Mouse (Mus musculus): ENCODE results near the gene Gss. TPM values are rescaled to one million over a fixed set of nuclear protein-coding genes. Genes with fewer than 3 reads are reported as not detected.

Gss gene
- polyA plus RNA-seq, 1 experiment from 2014 or later, result 15.0 TPM

DNA sequence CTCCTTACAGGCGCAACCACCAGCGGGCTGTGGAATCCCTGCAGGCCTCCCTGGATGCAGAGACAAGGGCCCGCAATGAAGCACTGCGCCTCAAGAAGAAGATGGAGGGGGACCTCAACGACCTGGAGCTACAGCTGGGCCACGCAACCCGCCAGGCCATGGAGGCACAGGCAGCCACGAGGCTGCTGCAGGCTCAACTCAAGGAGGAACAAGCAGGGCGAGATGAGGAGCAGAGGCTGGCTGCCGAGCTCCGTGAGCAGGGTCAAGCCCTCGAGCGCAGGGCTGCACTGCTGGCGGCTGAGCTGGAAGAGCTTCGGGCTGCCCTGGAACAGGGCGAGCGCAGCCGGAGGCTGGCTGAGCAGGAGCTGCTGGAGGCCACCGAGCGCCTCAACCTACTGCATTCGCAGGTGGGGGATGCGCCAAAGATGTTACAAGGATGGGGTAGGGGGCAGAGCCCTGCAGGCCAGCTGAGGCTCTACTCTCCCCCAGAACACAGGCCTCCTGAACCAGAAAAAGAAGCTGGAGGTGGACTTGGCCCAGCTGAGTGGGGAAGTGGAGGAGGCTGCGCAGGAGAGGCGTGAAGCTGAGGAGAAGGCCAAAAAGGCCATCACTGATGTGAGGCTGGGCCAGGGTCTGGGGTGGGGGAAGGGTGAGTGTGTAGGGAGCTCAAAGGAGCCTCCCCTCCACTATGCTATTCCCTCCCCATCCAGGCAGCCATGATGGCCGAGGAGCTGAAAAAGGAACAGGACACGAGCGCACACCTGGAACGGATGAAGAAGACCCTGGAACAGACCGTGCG lies 39.7 kb upstream of the Gss start:
- no peak overlapping the region for H3K27ac ChIP-seq (ENCODE audit: low read length)
- no peaks in the 10 kb centered on the region for H3K9me3 ChIP-seq (ENCODE audit: control insufficient read depth, low read length)
- no peak overlapping the region for H3K4me3 ChIP-seq (replicated peaks; ENCODE audit: low read length)
- H3K9ac ChIP-seq (replicated peaks; ENCODE audit: low read depth, low read length), result no peak overlapping the region
- WGBS, result 71% methylated on average over 30 of the region's 30 CpGs
- ATAC-seq, result no peak
- peaks cover 30% of the 10 kb centered on the region for H3K36me3 ChIP-seq (ENCODE audit: control insufficient read depth, insufficient read depth)
- no peak overlapping the region for H3K4me2 ChIP-seq (ENCODE audit: low read length)
- peaks cover 14% of the 10 kb centered on the region for H3K4me1 ChIP-seq (replicated peaks; ENCODE audit: control insufficient read depth, insufficient read depth, low read length)
- peaks cover 42% of the 10 kb centered on the region for H3K27me3 ChIP-seq (replicated peaks; ENCODE audit: control insufficient read depth, insufficient read depth, low read length)

DNA sequence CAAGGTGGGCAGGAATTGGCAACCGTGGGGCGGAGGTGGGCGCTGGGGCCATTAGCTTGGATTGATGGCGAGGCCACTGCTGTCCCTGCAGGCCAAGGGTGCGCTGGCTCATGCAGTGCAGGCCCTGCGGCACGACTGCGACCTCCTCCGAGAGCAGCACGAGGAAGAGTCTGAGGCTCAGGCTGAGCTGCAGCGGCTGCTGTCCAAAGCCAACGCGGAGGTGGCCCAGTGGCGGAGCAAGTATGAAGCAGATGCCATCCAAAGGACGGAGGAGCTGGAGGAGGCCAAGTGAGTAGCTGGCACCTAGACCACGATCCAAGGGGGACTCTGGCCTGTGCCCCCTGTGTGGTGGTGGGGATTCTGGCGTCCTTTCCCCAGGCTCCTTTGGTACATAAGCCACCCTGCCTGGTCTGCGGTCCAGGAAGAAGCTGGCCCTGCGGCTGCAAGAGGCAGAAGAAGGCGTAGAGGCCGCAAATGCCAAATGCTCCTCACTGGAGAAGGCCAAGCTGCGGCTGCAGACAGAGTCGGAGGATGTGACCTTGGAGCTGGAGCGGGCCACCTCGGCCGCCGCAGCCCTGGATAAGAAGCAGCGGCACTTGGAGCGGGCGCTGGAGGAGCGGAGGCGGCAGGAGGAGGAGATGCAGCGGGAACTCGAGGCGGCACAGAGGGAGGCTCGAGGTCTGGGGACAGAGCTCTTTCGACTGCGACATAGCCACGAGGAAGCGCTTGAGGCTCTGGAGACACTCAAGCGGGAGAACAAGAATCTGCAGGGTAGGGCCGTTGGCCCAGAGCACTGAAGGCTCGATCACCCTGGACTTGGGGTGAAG lies 38.2 kb upstream of the Gss start:
- Histone ChIP-seq H3K36me3 (ENCODE audit: control insufficient read depth, insufficient read depth) (peaks cover 27% of the 10 kb centered on the region), H3K4me2 (ENCODE audit: low read length) (no peak overlapping the region), H3K27ac (ENCODE audit: low read length) (no peak overlapping the region), H3K9me3 (ENCODE audit: control insufficient read depth, low read length) (no peaks in the 10 kb centered on the region), H3K4me3 (replicated peaks; ENCODE audit: low read length) (no peak overlapping the region), H3K4me1 (replicated peaks; ENCODE audit: control insufficient read depth, insufficient read depth, low read length) (peaks cover 14% of the 10 kb centered on the region), H3K9ac (replicated peaks; ENCODE audit: low read depth, low read length) (no peak overlapping the region), H3K27me3 (replicated peaks; ENCODE audit: control insufficient read depth, insufficient read depth, low read length) (peaks cover 42% of the 10 kb centered on the region)
- WGBS, result 29% methylated on average over 43 of the region's 43 CpGs
- no peak for ATAC-seq

GRCm38 (mm10) chr2:155630153-155630552 lies 37.5 kb upstream of the Gss start:
- Histone ChIP-seq H3K27me3 (replicated peaks; ENCODE audit: control insufficient read depth, insufficient read depth, low read length) (peaks cover 42% of the 10 kb centered on the region), H3K27ac (ENCODE audit: low read length) (no peak overlapping the region), H3K9me3 (ENCODE audit: control insufficient read depth, low read length) (no peaks in the 10 kb centered on the region), H3K4me1 (replicated peaks; ENCODE audit: control insufficient read depth, insufficient read depth, low read length) (peaks cover 14% of the 10 kb centered on the region), H3K36me3 (ENCODE audit: control insufficient read depth, insufficient read depth) (peaks cover 23% of the 10 kb centered on the region), H3K9ac (replicated peaks; ENCODE audit: low read depth, low read length) (no peak overlapping the region), H3K4me3 (replicated peaks; ENCODE audit: low read length) (no peak overlapping the region), H3K4me2 (ENCODE audit: low read length) (no peak overlapping the region)
- no peak for ATAC-seq
- 32% methylated on average over 20 of the region's 20 CpGs for WGBS

- WGBS, result 1% methylated on average over 35 of the region's 35 CpGs
- Histone ChIP-seq H3K27me3 (replicated peaks; ENCODE audit: control insufficient read depth, insufficient read depth, low read length) (peaks cover 42% of the 10 kb centered on the region), H3K4me3 (replicated peaks; ENCODE audit: low read length) (peak overlapping the region; percentile 49), H3K27ac (ENCODE audit: low read length) (no peak overlapping the region), H3K4me2 (ENCODE audit: low read length) (peak overlapping the region; percentile 93), H3K9me3 (ENCODE audit: control insufficient read depth, low read length) (no peaks in the 10 kb centered on the region), H3K4me1 (replicated peaks; ENCODE audit: control insufficient read depth, insufficient read depth, low read length) (peaks cover 14% of the 10 kb centered on the region), H3K36me3 (ENCODE audit: control insufficient read depth, insufficient read depth) (peaks cover 14% of the 10 kb centered on the region), H3K9ac (replicated peaks; ENCODE audit: low read depth, low read length) (peak overlapping the region; percentile 64)
- ATAC-seq, result peak; percentile 80
These were observed 36.6 kb upstream of the Gss start for GRCm38 (mm10) chr2:155629231-155629661.

DNA sequence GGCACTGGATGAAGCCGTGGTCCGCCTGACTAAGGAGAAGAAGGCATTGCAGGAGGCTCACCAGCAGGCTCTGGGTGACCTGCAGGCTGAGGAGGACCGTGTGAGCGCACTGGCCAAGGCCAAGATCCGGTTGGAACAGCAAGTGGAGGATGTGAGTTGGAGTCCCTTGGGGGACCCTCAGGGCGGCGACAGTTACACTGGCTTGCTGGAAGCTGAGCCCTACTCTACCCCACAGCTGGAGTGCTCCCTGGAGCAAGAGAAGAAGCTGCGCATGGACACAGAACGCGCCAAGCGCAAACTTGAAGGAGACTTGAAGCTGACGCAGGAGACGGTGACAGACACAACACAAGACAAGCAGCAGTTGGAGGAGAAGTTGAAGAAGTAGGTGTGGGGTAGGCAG lies 35.9 kb upstream of the Gss start:
- Histone ChIP-seq H3K9me3 (ENCODE audit: control insufficient read depth, low read length) (no peaks in the 10 kb centered on the region), H3K36me3 (ENCODE audit: control insufficient read depth, insufficient read depth) (peaks cover 10% of the 10 kb centered on the region), H3K27me3 (replicated peaks; ENCODE audit: control insufficient read depth, insufficient read depth, low read length) (peaks cover 42% of the 10 kb centered on the region), H3K4me2 (ENCODE audit: low read length) (no peak overlapping the region), H3K4me3 (replicated peaks; ENCODE audit: low read length) (no peak overlapping the region), H3K4me1 (replicated peaks; ENCODE audit: control insufficient read depth, insufficient read depth, low read length) (peaks cover 14% of the 10 kb centered on the region), H3K9ac (replicated peaks; ENCODE audit: low read depth, low read length) (no peak overlapping the region; the same call in 1 of the 2 replicates), H3K27ac (ENCODE audit: low read length) (no peak overlapping the region)
- ATAC-seq, result no peak
- WGBS, result 78% methylated on average over 13 of the region's 13 CpGs

DNA sequence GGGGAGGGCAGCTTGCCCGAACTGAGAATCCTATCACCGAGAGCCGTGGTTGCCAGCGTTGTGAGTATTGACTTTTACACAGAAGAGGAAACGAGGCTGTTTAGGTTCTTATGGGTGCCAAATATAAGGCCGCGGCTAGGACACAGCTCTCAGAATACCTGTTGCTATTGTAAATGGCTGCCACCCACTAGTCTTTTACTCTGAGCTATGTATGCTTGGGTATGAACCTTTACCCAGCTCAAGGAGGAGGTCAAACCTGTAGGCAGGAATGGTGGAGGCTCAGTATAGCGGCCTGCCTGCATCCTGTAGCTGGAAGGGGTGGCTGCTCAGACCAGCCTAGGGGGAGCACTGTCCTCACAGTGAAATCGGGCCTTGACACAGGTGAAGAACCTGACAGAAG lies 35.5 kb upstream of the Gss start:
- WGBS, result 82% methylated on average over 9 of the region's 9 CpGs
- Histone ChIP-seq H3K27me3 (replicated peaks; ENCODE audit: control insufficient read depth, insufficient read depth, low read length) (peaks cover 42% of the 10 kb centered on the region), H3K27ac (ENCODE audit: low read length) (no peak overlapping the region), H3K4me1 (replicated peaks; ENCODE audit: control insufficient read depth, insufficient read depth, low read length) (peaks cover 14% of the 10 kb centered on the region), H3K4me3 (replicated peaks; ENCODE audit: low read length) (no peak overlapping the region), H3K36me3 (ENCODE audit: control insufficient read depth, insufficient read depth) (peaks cover 9% of the 10 kb centered on the region), H3K9me3 (ENCODE audit: control insufficient read depth, low read length) (no peaks in the 10 kb centered on the region), H3K9ac (replicated peaks; ENCODE audit: low read depth, low read length) (no peak overlapping the region), H3K4me2 (ENCODE audit: low read length) (no peak overlapping the region)
- no peak for ATAC-seq

- Histone ChIP-seq H3K36me3 (ENCODE audit: control insufficient read depth, insufficient read depth) (peaks cover 7% of the 10 kb centered on the region; the same call in 1 of the 2 replicates), H3K4me1 (replicated peaks; ENCODE audit: control insufficient read depth, insufficient read depth, low read length) (peaks cover 14% of the 10 kb centered on the region), H3K9me3 (ENCODE audit: control insufficient read depth, low read length) (no peaks in the 10 kb centered on the region), H3K4me3 (replicated peaks; ENCODE audit: low read length) (no peak overlapping the region), H3K27ac (ENCODE audit: low read length) (no peak overlapping the region), H3K27me3 (replicated peaks; ENCODE audit: control insufficient read depth, insufficient read depth, low read length) (peaks cover 38% of the 10 kb centered on the region), H3K9ac (replicated peaks; ENCODE audit: low read depth, low read length) (no peak overlapping the region), H3K4me2 (ENCODE audit: low read length) (no peak overlapping the region)
- 58% methylated on average over 21 of the region's 21 CpGs for WGBS
- 0 out of 2 replicates have a peak, but pooled peaks have one; percentile 3 for ATAC-seq
These were observed 34.6 kb upstream of the Gss start for GRCm38 (mm10) chr2:155627030-155627738.

GRCm38 (mm10) chr2:155626277-155626676 lies 33.7 kb upstream of the Gss start:
- Histone ChIP-seq H3K9ac (replicated peaks; ENCODE audit: low read depth, low read length) (no peak overlapping the region), H3K36me3 (ENCODE audit: control insufficient read depth, insufficient read depth) (peaks cover under 1% of the 10 kb centered on the region; the same call in 1 of the 2 replicates), H3K9me3 (ENCODE audit: control insufficient read depth, low read length) (no peaks in the 10 kb centered on the region), H3K27ac (ENCODE audit: low read length) (no peak overlapping the region), H3K4me1 (replicated peaks; ENCODE audit: control insufficient read depth, insufficient read depth, low read length) (peaks cover 14% of the 10 kb centered on the region), H3K27me3 (replicated peaks; ENCODE audit: control insufficient read depth, insufficient read depth, low read length) (peaks cover 29% of the 10 kb centered on the region), H3K4me2 (ENCODE audit: low read length) (no peak overlapping the region), H3K4me3 (replicated peaks; ENCODE audit: low read length) (no peak overlapping the region)
- WGBS, result 56% methylated on average over 15 of the region's 15 CpGs
- ATAC-seq, result no peak

DNA sequence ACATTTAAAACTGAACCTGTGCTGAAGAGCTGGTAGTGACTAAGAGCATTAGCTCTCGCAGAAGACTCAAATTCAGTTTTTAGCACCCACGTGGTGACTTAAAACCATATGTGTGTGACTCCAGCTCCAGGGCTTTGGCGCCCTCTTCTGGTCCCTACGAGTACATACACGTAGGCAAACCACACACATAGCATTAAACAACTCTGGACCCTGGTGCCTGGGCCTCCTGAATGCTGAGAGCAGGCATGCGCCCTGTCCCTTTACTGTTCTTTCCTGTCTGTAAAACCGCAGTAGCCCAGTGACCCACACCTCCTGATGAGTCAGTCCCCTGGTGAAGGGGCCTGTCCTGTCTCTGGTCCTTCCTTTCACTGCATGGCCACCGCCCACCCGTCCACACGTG lies 32.1 kb upstream of the Gss start:
- Histone ChIP-seq H3K36me3 (ENCODE audit: control insufficient read depth, insufficient read depth) (no peaks in the 10 kb centered on the region), H3K27me3 (replicated peaks; ENCODE audit: control insufficient read depth, insufficient read depth, low read length) (peaks cover 15% of the 10 kb centered on the region), H3K4me3 (replicated peaks; ENCODE audit: low read length) (no peak overlapping the region), H3K9ac (replicated peaks; ENCODE audit: low read depth, low read length) (no peak overlapping the region), H3K4me2 (ENCODE audit: low read length) (no peak overlapping the region), H3K9me3 (ENCODE audit: control insufficient read depth, low read length) (no peaks in the 10 kb centered on the region), H3K27ac (ENCODE audit: low read length) (no peak overlapping the region), H3K4me1 (replicated peaks; ENCODE audit: control insufficient read depth, insufficient read depth, low read length) (peaks cover 11% of the 10 kb centered on the region)
- ATAC-seq, result no peak
- 41% methylated on average over 10 of the region's 10 CpGs for WGBS

Data from forebrain, embryonic 16.5 days (tissue).